Mouse (Mus musculus) T-helper 17 cell (primary cell): ENCODE measurements around the gene Fam69b.

ENCODE experiments used
- in situ Hi-C, 2 experiments: fragments of 300-600 bp; cut with MboI, MseI; formaldehyde crosslinking; loops; 1 replicate in 1 of 2; 2 replicates in 1 of 2; pipeline ENCODE4 v1.15.1; 2025; ENCODE audit warnings: high pct_unique_total_duplicates in 2 of 2

The Fam69b gene

GRCm38 (mm10) chr2:26627921-26628739, at the start of gene Fam69b:
Gene Fam69b (plus strand): TSS chr2:26628457.
- in situ Hi-C loops: no loop called here

GRCm38 (mm10) chr2:26579714-26580113, 48.5 kb upstream of the Fam69b start, which contains the start of gene Egfl7:
Gene Egfl7 (plus strand): TSS chr2:26580014.
- in situ Hi-C loops: no loop called here

- in situ Hi-C loops: no loop called here
Measured at GRCm38 (mm10) chr2:26580751-26581150, 47.5 kb upstream of the Fam69b start.

GRCm38 (mm10) chr2:26582203-26582602, 46.1 kb upstream of the Fam69b start:
- in situ Hi-C loops: no loop called here

- in situ Hi-C loops: no loop called here
Measured at GRCm38 (mm10) chr2:26582741-26583140, 45.5 kb upstream of the Fam69b start.

- in situ Hi-C loops: no loop called here
Measured at GRCm38 (mm10) chr2:26583640-26584039, 44.6 kb upstream of the Fam69b start.

- in situ Hi-C loops: no loop called here
Measured at GRCm38 (mm10) chr2:26585713-26586112, 42.5 kb upstream of the Fam69b start.

- in situ Hi-C loops: no loop called here
Measured at GRCm38 (mm10) chr2:26586294-26587043, 41.8 kb upstream of the Fam69b start, which contains the start of gene Gm20532. Gene Gm20532 (plus strand): TSS chr2:26586639.

- in situ Hi-C loops: no loop called here
Measured at GRCm38 (mm10) chr2:26587044-26587405, 41.2 kb upstream of the Fam69b start.

GRCm38 (mm10) chr2:26588573-26588972, 39.7 kb upstream of the Fam69b start:
- in situ Hi-C loops: no loop called here

GRCm38 (mm10) chr2:26589284-26589683, 39.0 kb upstream of the Fam69b start:
- in situ Hi-C loops: no loop called here

GRCm38 (mm10) chr2:26590282-26590681, 38.0 kb upstream of the Fam69b start:
- in situ Hi-C loops: no loop called here

- in situ Hi-C loops: no loop called here
Measured at GRCm38 (mm10) chr2:26590962-26591361, 37.3 kb upstream of the Fam69b start.

- in situ Hi-C loops: no loop called here
Measured at GRCm38 (mm10) chr2:26591416-26591815, 36.8 kb upstream of the Fam69b start.

- in situ Hi-C loops: no loop called here
Measured at GRCm38 (mm10) chr2:26593211-26594021, 34.8 kb upstream of the Fam69b start.

GRCm38 (mm10) chr2:26594022-26594346, 34.3 kb upstream of the Fam69b start:
- in situ Hi-C loops: no loop called here

GRCm38 (mm10) chr2:26594461-26594933, 33.8 kb upstream of the Fam69b start:
- in situ Hi-C loops: no loop called here

GRCm38 (mm10) chr2:26594934-26595724, 33.1 kb upstream of the Fam69b start:
- in situ Hi-C loops: no loop called here

GRCm38 (mm10) chr2:26595725-26596435, 32.4 kb upstream of the Fam69b start:
- in situ Hi-C loops: no loop called here

- in situ Hi-C loops: no loop called here
Measured at GRCm38 (mm10) chr2:26596898-26597297, 31.4 kb upstream of the Fam69b start.
